Mouse (Mus musculus) heart, postnatal 36 days (tissue): Measurements from ENCODE around the gene Xbp1. TPM values are rescaled to one million over a fixed set of nuclear protein-coding genes. Genes with fewer than 3 reads are reported as not detected.

Experiments
- DNase-seq, 2 experiments: peaks; one replicate each; pipeline ENCODE4 v3.0.0; 2021 to 2022
- intact Hi-C: fragments of 180-260 bp; cut with DNase I; formaldehyde crosslinking; loops from one replicate; pipeline ENCODE4 v1.15.1; 2025
- total RNA-seq, 2 experiments: library from RNA; stranded (reverse); gene quantifications; 2 replicates each; pipeline ENCODE4 v1.2.3; 2021

Gene Xbp1
- total RNA-seq, 2 experiments from 2014 or later = 59.2 to 65.2 TPM

GRCm38 (mm10) chr11:5565596-5565995, 45.1 kb downstream of the Xbp1 start:
- intact Hi-C loops = no loop called here
- no peak for DNase-seq

- no peak for DNase-seq
- intact Hi-C loops = no loop called here
Observed at GRCm38 (mm10) chr11:5566506-5566905, 46.0 kb downstream of the Xbp1 start.

GRCm38 (mm10) chr11:5567654-5568053, 47.2 kb downstream of the Xbp1 start:
- no peak for DNase-seq
- intact Hi-C loops = no loop called here

DNA sequence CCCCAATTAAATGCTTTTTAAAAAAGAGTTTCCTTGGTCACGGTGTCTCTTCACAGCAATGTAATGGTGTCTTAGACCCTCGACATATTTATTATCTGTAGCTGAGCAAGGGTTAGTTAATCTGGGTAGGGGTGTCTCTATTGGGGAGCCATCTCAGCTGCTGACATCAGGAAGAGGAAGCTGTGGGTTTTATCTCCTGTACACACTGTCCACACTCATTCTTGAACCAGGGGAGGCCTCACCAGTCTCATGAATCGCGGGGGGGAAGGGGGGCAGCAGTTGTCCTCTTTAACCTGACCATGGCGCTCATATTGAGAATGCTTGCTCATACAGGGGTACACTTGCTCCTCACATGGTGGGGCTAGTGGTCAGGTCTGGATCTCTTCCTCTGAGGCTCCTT, 47.6 kb downstream of the Xbp1 start:
- no peak for DNase-seq

DNA sequence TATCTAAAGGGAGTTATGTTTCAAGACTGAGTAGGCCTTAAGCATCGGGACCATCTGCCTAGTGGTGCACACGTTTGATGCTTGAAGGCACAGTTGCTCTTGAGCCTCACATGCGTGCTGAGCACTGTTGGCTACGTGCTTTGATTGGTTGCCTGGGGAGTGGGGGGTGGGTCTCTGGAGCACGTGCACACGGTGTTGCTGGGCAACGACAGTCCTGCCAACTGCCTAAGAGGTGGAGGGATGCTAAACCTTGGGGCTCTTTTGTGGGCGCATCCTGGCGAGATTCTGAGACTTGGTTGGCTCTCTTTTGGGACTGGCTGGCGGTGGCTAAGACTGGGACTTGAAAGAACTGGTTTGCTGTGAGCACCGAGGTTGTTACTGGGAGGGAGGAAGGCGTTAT, 49.0 kb downstream of the Xbp1 start, which contains the start of gene Ankrd36:
Ankrd36 (plus strand) TSS at position 211 of the 400 bp plus-strand sequence.
- intact Hi-C loops = no loop called here
- no peak for DNase-seq

More for the DNA sequence above, 47.6 kb downstream of the Xbp1 start:
- intact Hi-C loops = no loop called here

DNA sequence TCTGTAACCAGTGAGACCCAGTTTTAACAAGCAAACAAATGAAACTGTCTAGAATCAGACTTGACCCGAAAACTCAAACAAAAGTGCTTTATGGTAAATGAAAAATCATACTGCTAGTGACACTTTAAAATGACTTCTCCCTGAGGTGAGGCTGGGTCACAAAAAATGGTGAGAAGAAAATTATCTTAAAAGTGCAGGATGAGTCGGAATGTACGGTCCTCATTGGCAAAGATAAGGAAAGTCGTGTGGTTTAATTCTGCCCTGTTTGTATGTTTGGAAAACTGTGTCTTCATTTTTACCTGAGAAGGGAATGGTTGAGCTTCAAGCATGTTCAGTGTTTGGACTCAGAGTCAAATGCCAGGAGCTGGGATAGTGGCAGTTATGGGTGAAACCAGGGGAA, 51.4 kb downstream of the Xbp1 start:
- no peak for DNase-seq
- intact Hi-C loops = no loop called here

GRCm38 (mm10) chr11:5573821-5574220, 53.4 kb downstream of the Xbp1 start:
- no peak for DNase-seq
- intact Hi-C loops = no loop called here

- no peak for DNase-seq
- intact Hi-C loops = no loop called here
Observed at GRCm38 (mm10) chr11:5575046-5575445, 54.6 kb downstream of the Xbp1 start.

Other genes starting within 250 kb of the Xbp1 start
- gene Znrf3, start 75.8 kb upstream of the Xbp1 start, total RNA-seq = 1 to 10 TPM; 8.7 to 9.1 TPM
- gene Ccdc117, start 21.5 kb downstream of the Xbp1 start, total RNA-seq = 10 to 100 TPM; 19.5 to 23.2 TPM
- not detected for gene Ankrd36, start 49.0 kb downstream of the Xbp1 start, total RNA-seq
- 100 to 1,000 TPM; 157 to 168 TPM for gene Mrps24, start 195.0 kb downstream of the Xbp1 start, total RNA-seq
- 10 to 100 TPM; 57.1 to 59.1 TPM for gene Urgcp, start 241.7 kb downstream of the Xbp1 start, total RNA-seq